Mouse (Mus musculus) liver, adult (tissue): ENCODE measurements at regions not wholly inside any gene's neighbourhood (a gene's known extent, or its start where the extent isn't known, plus 50 kb on each side); places are given as distances from the start of the nearest gene placed in this dataset.

Experiments
- GATA4 ChIP-seq: IDR thresholded peaks from 2 replicates; pipeline ENCODE4 v1.6.1; 2014; ENCODE audit warnings: mild to moderate bottlenecking, low read length; ENCODE audit not compliant: insufficient replicate concordance

DNA sequence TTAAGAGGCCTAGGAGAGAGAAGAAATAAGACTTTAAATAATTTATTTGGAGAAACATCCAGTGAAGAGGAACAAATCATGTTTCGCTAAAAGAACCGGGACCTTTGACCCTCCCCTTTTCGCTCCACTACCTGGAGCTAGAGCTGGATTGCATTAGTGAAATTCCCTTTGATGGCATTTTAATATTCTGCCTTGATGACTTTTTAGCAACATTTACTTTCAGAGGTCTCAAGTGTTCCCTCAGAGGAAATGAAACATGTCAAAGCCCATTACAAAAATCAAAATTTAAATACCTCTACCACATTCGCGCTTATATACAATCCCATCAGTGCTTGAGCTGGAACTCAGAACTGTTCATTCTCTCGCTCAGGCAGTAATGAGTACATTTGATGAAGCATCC lies 297.0 kb upstream of the Gm10295 start:
- no peak for TF ChIP-seq GATA4

DNA sequence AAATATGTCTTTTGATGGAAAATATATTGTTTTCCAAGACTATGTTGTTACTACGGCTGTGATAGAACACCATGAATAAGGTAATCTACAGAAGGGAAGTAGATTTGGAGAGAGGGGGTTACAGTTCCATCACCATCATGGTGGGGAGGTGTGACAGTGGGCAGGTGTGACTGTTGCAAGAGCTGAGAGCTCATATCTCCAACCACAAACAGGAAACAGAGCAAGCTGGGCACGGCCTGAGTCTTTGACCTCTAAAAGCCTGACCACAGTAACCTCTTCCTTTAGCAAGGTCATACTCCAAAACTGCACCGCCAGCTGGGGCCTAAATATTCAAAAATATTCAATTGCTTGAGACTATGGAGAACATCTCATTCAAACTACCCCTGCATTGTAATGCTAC lies 295.7 kb upstream of the Gm10295 start:
- no peak for TF ChIP-seq GATA4

DNA sequence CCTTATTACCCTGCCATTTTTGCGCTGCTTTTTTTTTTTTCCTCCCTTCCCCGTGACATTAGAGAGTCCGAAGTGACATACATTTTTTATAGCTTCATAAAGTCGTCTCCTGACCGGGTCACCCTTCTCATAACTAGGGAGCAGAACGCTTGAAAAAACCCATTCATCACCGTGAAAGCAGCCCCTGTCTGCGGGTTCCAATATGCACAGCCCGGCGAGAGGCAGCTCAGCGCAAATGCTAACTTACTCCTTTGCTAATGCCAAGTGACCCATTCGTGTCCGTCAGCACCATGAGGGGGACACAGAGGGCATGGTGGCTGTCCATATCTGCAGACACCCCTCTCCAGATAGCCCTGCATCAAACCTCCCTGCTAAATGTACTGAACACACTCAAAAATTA lies 271.8 kb upstream of the Gm10295 start:
- TF ChIP-seq GATA4, result no peak

GRCm38 (mm10) chr7:71603159-71603558 lies 251.9 kb upstream of the Gm10295 start:
- peak; percentile 80 for TF ChIP-seq GATA4

DNA sequence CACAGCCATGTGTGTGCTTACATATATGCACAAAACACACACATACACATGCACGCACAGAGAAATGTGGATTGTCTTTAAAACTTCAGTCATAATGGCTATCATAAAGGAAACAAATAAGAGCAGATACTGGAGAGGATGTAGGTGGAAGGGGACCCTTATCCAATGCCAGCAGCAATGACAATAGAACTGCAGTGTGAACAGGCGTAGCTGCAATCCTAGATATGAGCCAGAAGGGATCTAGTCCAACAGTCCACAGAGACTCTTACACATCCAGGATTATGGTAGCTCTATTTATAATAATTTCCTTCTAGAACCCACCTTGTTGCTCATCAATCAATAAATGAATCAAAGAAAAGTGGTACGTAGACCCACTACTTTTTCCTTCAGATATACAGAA lies 245.5 kb upstream of the Gm10295 start:
- TF ChIP-seq GATA4, result peak; percentile 99

DNA sequence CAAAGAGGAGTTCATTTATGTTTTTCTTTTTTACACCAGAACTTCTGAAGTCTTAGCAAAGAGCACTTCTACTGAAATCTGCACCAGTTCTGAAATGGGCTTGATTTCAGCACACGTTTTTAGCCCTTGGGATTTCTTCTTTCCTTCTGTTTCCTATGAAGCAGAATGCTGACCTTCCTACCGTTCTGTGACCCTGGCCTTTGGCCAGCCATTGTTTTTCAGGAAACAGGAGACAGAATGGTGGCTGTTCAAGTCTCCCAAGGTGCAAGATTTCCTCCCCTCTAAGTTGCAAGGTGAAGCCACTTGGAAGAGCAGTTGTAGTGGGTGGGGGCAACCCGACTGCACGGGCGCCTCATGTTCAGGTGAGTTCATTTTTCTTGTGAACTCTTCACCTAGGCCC lies 236.3 kb upstream of the Gm10295 start:
- no peak for TF ChIP-seq GATA4

DNA sequence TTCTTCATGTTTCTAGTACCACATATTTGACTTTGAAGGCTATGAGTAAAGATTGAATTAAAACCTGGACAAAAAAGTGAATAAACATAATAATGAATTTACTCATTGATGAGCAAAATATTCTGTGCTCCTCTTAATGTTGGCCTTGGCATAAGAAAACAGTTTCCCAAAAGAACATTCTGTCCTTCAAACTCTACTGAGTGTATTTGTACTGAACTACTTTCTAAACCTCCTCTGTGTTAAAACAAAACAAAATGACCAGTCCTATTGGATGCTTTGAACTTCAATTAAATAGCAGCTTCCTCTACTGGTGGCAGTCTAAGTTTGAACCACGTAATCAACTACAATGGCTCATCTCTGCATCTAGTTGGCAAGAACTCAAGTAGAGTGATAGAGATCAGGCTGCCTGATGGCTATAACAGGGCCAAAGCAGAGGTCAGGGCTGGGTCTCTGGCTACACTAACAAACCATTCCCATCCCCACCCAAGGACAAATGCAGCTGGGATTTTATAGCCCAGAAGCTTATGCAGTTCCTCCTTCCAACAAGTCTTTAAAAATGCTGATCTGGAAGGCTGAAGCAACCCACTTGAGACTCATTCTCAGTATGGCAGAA lies 232.3 kb upstream of the Gm10295 start:
- TF ChIP-seq GATA4, result no peak

DNA sequence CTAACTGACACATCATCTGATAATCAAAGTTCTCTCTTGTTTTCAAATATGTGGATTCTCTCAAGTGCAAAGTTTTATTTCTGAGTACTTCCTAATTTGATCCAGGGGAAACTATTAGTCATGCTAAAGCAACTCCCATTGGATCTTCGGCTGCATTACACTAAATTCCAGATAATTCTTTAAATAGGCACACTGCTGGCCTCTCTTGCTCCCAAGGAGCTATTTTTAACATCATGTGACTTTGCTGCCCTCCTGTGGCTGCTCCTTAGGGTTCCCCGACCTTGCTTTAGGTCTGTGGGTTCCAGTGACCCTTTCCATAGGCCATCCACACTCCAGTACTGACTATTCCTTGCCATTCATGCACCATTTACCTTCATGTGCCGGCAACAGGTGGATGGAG lies 230.5 kb upstream of the Gm10295 start:
- TF ChIP-seq GATA4, result no peak

- no peak for TF ChIP-seq GATA4
These were observed 209.1 kb upstream of the Gm10295 start for GRCm38 (mm10) chr7:71560296-71560936.

DNA sequence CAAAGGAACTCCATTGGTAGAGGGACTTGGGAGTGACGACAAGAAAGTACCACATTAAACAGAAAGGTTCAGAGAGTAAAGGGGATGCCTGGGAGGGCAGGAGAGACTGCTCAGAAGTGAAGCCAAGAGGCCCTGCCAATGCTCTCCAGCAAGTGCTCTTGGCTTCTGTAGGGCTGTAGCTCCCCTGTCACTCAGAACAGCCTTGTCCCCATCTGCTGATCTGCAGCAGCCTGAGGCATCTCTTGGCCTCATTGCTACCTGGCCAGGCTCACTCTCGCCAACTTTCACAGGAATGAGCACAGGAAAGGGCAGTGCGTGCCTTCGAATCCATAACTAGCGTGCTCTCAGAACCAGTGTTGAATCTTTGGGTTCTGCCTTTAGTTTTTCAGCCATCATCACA lies 205.2 kb upstream of the Gm10295 start:
- TF ChIP-seq GATA4, result no peak

DNA sequence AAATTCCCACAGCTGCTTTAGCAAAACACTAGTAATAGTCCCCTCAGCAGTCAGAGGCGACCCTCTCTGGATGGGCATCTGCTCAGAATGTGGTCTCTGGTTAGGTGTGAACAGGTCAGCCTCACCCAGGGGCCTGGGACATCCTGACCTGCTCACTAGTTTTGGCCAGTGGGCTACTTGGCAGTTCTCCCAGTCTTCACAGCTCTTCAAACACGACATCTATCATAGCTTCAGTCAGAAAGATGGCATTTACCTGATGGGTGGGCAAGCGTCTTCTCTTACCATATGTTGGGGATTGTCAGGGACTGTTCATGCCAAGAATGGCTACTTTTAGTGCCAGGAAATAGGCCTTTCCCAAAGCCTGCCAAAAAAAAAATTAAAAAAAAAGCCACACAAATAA lies 204.2 kb upstream of the Gm10295 start:
- TF ChIP-seq GATA4, result no peak

- no peak for TF ChIP-seq GATA4
These were observed 195.4 kb upstream of the Gm10295 start for GRCm38 (mm10) chr7:71546606-71547213.

DNA sequence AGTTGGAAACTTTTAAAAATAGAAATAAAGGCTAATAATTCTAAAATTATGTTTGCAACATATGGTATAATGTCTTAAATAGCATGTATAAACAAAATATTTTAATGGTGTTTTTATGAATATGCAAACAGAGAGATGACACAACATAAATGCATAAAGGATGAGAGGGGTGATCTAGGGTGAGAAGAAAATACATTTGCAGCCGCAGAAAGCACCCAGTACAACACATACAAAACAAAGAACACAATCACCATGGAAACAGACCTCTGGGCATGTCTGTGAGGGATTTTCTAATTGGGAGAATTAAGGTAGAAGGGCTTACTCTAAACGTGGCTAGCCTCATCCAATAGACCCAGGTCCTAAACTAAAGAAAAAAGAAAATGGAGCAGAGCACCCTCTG lies 190.2 kb upstream of the Gm10295 start:
- TF ChIP-seq GATA4, result no peak

- no peak for TF ChIP-seq GATA4
These were observed 181.8 kb upstream of the Gm10295 start for GRCm38 (mm10) chr7:71533109-71533508.

DNA sequence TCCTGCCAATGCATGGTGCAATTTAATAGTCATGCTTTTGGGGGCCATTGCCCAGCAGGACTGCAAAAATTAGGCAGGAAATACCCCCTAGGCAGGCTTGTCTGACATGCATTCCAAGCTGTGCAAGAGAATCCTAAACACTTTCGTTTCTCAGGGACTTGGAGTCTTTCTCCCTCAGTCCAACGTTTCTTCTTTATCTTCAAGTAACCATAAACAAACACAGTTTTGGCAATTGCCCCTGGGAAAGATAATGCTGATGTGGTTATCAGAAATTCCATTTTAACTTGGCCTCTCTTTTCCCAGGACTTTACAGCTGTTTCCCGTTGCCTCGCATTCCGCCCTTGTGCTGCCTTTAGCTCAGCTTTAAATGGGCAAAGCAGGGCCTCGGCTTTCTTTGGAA lies 180.2 kb upstream of the Gm10295 start:
- TF ChIP-seq GATA4, result peak; percentile 97

GRCm38 (mm10) chr7:71530922-71531321 lies 179.6 kb upstream of the Gm10295 start:
- TF ChIP-seq GATA4, result no peak

- no peak for TF ChIP-seq GATA4
These were observed 174.9 kb upstream of the Gm10295 start for GRCm38 (mm10) chr7:71526152-71526551.

GRCm38 (mm10) chr7:71524577-71525126 lies 173.4 kb upstream of the Gm10295 start:
- no peak for TF ChIP-seq GATA4
